In the genomic region with DNA sequence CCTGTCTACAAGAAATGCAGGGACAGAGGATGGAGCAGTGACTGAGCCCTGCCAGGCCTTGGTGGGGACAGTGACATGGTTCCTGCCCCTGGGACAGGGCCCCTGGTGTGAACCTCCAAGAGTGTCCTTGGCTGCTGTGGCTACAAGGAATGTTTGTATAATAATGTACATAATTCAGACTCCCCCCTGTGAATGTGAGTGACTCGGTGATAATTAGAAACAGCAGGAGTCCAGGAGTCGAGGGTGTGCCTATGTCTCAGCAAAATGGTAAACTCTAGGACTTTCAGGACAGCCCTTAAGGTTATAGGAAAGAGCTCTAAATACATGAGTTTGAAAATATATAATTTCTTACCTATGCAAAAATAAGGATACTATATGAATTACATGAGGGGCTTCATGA, we compare ENCODE assay signal across 32 mouse cellular contexts.
DNase-seq lines count a peak whose midpoint lies in the region; ATAC-seq and TF ChIP-seq lines count a peak whose summit lies in the region.
"Had no signal": no experiment of that assay in that cellular context is flagged by ENCODE, and none has a peak within 500 bp of the region (broad histone marks: within the 10 kb centered on the region; RNA-seq: fewer than 3 reads in every experiment).

No protein-coding gene starts in this region.

- H3K27me3 ChIP-seq in forebrain, embryonic 10.5 days (ENCODE audit: poor library complexity, severe bottlenecking) = no peaks in the 10 kb centered on the region
- H3K27me3 ChIP-seq in forebrain, embryonic 11.5 days (ENCODE audit: control insufficient read depth, insufficient read depth, low read length) = no peaks in the 10 kb centered on the region
- no peaks in the 10 kb centered on the region for H3K27me3 ChIP-seq in embryonic facial prominence, embryonic 10.5 days (replicated peaks; ENCODE audit: low read depth, poor library complexity, severe bottlenecking)
- H3K27me3 ChIP-seq in limb, embryonic 10.5 days (ENCODE audit: low read depth, poor library complexity, severe bottlenecking) = no peaks in the 10 kb centered on the region
- H3K27me3 ChIP-seq in kidney, adult 2 months (replicated peaks; ENCODE audit: control insufficient read depth, insufficient read depth, low read length) = no peaks in the 10 kb centered on the region
- H3K27me3 ChIP-seq in kidney, embryonic 14.5 days (ENCODE audit: control insufficient read depth, insufficient read depth, low read length) = no peaks in the 10 kb centered on the region
- H3K27me3 ChIP-seq: embryonic facial prominence, embryonic 13.5 days; forebrain, embryonic 13.5 days; hindbrain, embryonic 13.5 days; liver, embryonic 12.5 days; midbrain, embryonic 12.5 days; neural tube, embryonic 13.5 days; stomach, embryonic 15.5 days had no signal

- H3K9me3 ChIP-seq in forebrain, embryonic 10.5 days = no peaks in the 10 kb centered on the region
- H3K9me3 ChIP-seq in forebrain, embryonic 11.5 days (ENCODE audit: control insufficient read depth, low read length) = no peaks in the 10 kb centered on the region
- no peaks in the 10 kb centered on the region for H3K9me3 ChIP-seq in embryonic facial prominence, embryonic 10.5 days
- H3K9me3 ChIP-seq in limb, embryonic 10.5 days (replicated peaks) = no peaks in the 10 kb centered on the region
- H3K9me3 ChIP-seq in kidney, embryonic 14.5 days (ENCODE audit: control insufficient read depth, low read length) = no peaks in the 10 kb centered on the region
- H3K9me3 ChIP-seq: embryonic facial prominence, embryonic 13.5 days; forebrain, embryonic 13.5 days; hindbrain, embryonic 13.5 days; liver, embryonic 12.5 days; midbrain, embryonic 12.5 days; neural tube, embryonic 13.5 days; stomach, embryonic 15.5 days had no signal

- H3K4me3 ChIP-seq in forebrain, embryonic 10.5 days = no peak overlapping the region
- H3K4me3 ChIP-seq in forebrain, embryonic 11.5 days (ENCODE audit: low read depth, low read length) = no peak overlapping the region
- H3K4me3 ChIP-seq in embryonic facial prominence, embryonic 10.5 days = no peak overlapping the region
- no peak overlapping the region for H3K4me3 ChIP-seq in limb, embryonic 10.5 days
- no peak overlapping the region for H3K4me3 ChIP-seq in kidney, adult 2 months (ENCODE audit: insufficient read depth, low read depth, low read length)
- no peak overlapping the region for H3K4me3 ChIP-seq in kidney, embryonic 14.5 days (ENCODE audit: low read length)
- H3K4me3 ChIP-seq: embryonic facial prominence, embryonic 13.5 days; erythroblast, embryonic 14.5 days; forebrain, embryonic 13.5 days; hindbrain, embryonic 13.5 days; layer of hippocampus, adult 2 months; liver, embryonic 12.5 days; midbrain, embryonic 12.5 days; neural tube, embryonic 13.5 days; stomach, embryonic 15.5 days had no signal

- ATAC-seq in forebrain, embryonic 11.5 days (replicated peaks; ENCODE audit: low FRiP score) = no peak
- ATAC-seq in kidney, embryonic 14.5 days (ENCODE audit: low FRiP score, low TSS enrichment) = no peak
- ATAC-seq: CD4-positive, CD25-positive, alpha-beta regulatory T cell, adult 4 months; forebrain, embryonic 13.5 days; intestine, embryonic 16.5 days; liver, embryonic 12.5 days; liver, postnatal 0 days had no signal

- peaks cover 6% of the 10 kb centered on the region for H3K4me1 ChIP-seq in forebrain, embryonic 10.5 days
- no peaks in the 10 kb centered on the region for H3K4me1 ChIP-seq in forebrain, embryonic 11.5 days (replicated peaks; ENCODE audit: control insufficient read depth, insufficient read depth, low read length)
- peaks cover 12% of the 10 kb centered on the region for H3K4me1 ChIP-seq in embryonic facial prominence, embryonic 10.5 days
- peaks cover 8% of the 10 kb centered on the region for H3K4me1 ChIP-seq in limb, embryonic 10.5 days
- no peaks in the 10 kb centered on the region for H3K4me1 ChIP-seq in kidney, adult 2 months (ENCODE audit: control insufficient read depth, insufficient read depth, low read length)
- H3K4me1 ChIP-seq in kidney, embryonic 14.5 days (ENCODE audit: control insufficient read depth, insufficient read depth, low read length) = no peaks in the 10 kb centered on the region
- H3K4me1 ChIP-seq: forebrain, embryonic 13.5 days; hindbrain, embryonic 13.5 days; liver, embryonic 12.5 days; midbrain, embryonic 12.5 days; neural tube, embryonic 13.5 days; stomach, embryonic 15.5 days had no signal

- TF ChIP-seq CTCF in kidney, adult 2 months (conservative IDR thresholded peaks at IDR 0.05; ENCODE audit: insufficient read depth, insufficient read length, low read depth, low read length) = no peak

- no peak for TF ChIP-seq POLR2A in kidney, adult 2 months (IDR thresholded peaks at IDR 0.05; ENCODE audit: low read depth, low read length)

- DNase-seq in forebrain, embryonic 10.5 days (ENCODE audit: extremely low spot score, low spot score) = no peak
- no peak for DNase-seq in forebrain, embryonic 11.5 days (ENCODE audit: low spot score)
- peak; percentile 29 for DNase-seq in embryonic facial prominence, embryonic 10.5 days (ENCODE audit: low spot score)
- no peak for DNase-seq in limb, embryonic 10.5 days (ENCODE audit: low spot score)
- DNase-seq in testis, postnatal 14 days (ENCODE audit: low spot score) = no peak
- DNase-seq in kidney, adult 2 months = no peak
- DNase-seq: adrenal gland, postnatal 14 days; cerebellum, adult 11 months; cerebellum, adult 9-10 months; cerebellum, postnatal 36 days; gastrocnemius, postnatal 14 days; heart, postnatal 4 days; kidney, adult 9 months; kidney, postnatal 25 days; liver, postnatal 0 days; lung, postnatal 36 days; right cerebral cortex, postnatal 14 days; thymus, adult 18-20 months; thymus, postnatal 36 days had no signal

- 0 out of 2 replicates have a peak overlapping the region, but pooled peaks have one; percentile 8 for H3K27ac ChIP-seq in forebrain, embryonic 10.5 days
- no peak overlapping the region for H3K27ac ChIP-seq in forebrain, embryonic 11.5 days (ENCODE audit: low read depth, low read length)
- H3K27ac ChIP-seq in embryonic facial prominence, embryonic 10.5 days (replicated peaks) = peak overlapping the region; percentile 59
- H3K27ac ChIP-seq in limb, embryonic 10.5 days = peak overlapping the region; percentile 42; the same call in 1 of the 2 replicates
- H3K27ac ChIP-seq in kidney, adult 2 months (ENCODE audit: insufficient read depth, low read depth, low read length) = no peak overlapping the region
- H3K27ac ChIP-seq in kidney, embryonic 14.5 days (ENCODE audit: low read depth, low read length) = no peak overlapping the region
- H3K27ac ChIP-seq: embryonic facial prominence, embryonic 13.5 days; forebrain, embryonic 13.5 days; hindbrain, embryonic 13.5 days; layer of hippocampus, adult 2 months; liver, embryonic 12.5 days; midbrain, embryonic 12.5 days; neural tube, embryonic 13.5 days; stomach, embryonic 15.5 days had no signal

- no peak overlapping the region for H3K4me2 ChIP-seq in forebrain, embryonic 11.5 days (ENCODE audit: low read depth, low read length, severe bottlenecking)
- no peak overlapping the region for H3K4me2 ChIP-seq in kidney, embryonic 14.5 days (replicated peaks; ENCODE audit: low read depth, low read length)
- H3K4me2 ChIP-seq: embryonic facial prominence, embryonic 13.5 days; forebrain, embryonic 13.5 days; heart, embryonic 11.5 days; hindbrain, embryonic 13.5 days; liver, embryonic 12.5 days; midbrain, embryonic 12.5 days; neural tube, embryonic 13.5 days; stomach, embryonic 15.5 days had no signal

- no peak overlapping the region for H3K9ac ChIP-seq in forebrain, embryonic 11.5 days (ENCODE audit: low read length)
- H3K9ac ChIP-seq in kidney, embryonic 14.5 days (ENCODE audit: low read depth, low read length) = no peak overlapping the region
- H3K9ac ChIP-seq: embryonic facial prominence, embryonic 13.5 days; forebrain, embryonic 13.5 days; hindbrain, embryonic 13.5 days; liver, embryonic 12.5 days; liver, postnatal 0 days; midbrain, embryonic 12.5 days; neural tube, embryonic 13.5 days; stomach, embryonic 15.5 days had no signal

- H3K36me3 ChIP-seq in forebrain, embryonic 10.5 days (replicated peaks) = peaks cover 22% of the 10 kb centered on the region
- no peaks in the 10 kb centered on the region; the same call in 1 of the 2 replicates for H3K36me3 ChIP-seq in forebrain, embryonic 11.5 days (ENCODE audit: control insufficient read depth, insufficient read depth, low read length)
- H3K36me3 ChIP-seq in embryonic facial prominence, embryonic 10.5 days (replicated peaks) = peaks cover 12% of the 10 kb centered on the region
- H3K36me3 ChIP-seq in limb, embryonic 10.5 days = peaks cover 11% of the 10 kb centered on the region; the same call in 1 of the 2 replicates
- no peaks in the 10 kb centered on the region; the same call in 1 of the 2 replicates for H3K36me3 ChIP-seq in kidney, adult 2 months (ENCODE audit: control insufficient read depth, insufficient read depth, low read length)
- H3K36me3 ChIP-seq in kidney, embryonic 14.5 days (ENCODE audit: control insufficient read depth, insufficient read depth, low read length) = no peaks in the 10 kb centered on the region
- H3K36me3 ChIP-seq: hindbrain, embryonic 13.5 days; liver, embryonic 12.5 days; stomach, embryonic 15.5 days had no signal

- whole genome bisulfite sequencing in forebrain, embryonic 10.5 days = 56% methylated on average over 2 of the region's 2 CpGs
- WGBS in forebrain, embryonic 11.5 days = 71% methylated on average over 2 of the region's 2 CpGs
- WGBS in embryonic facial prominence, embryonic 10.5 days = 43% methylated on average over 2 of the region's 2 CpGs
- WGBS in limb, embryonic 10.5 days = 34% methylated on average over 2 of the region's 2 CpGs
- 88% methylated on average over 2 of the region's 2 CpGs for WGBS in kidney, adult 2 months
- WGBS in kidney, embryonic 14.5 days = 71% methylated on average over 2 of the region's 2 CpGs

Comparison
In these comparisons a context has a peak if more than half of its experiments do, and no peak if none do; other contexts are left out.
1. H3K27ac ChIP-seq: peak in forebrain, embryonic 10.5 days (single experiment), embryonic facial prominence, embryonic 10.5 days (single experiment) and limb, embryonic 10.5 days (single experiment); none in forebrain, embryonic 11.5 days (single experiment), kidney, adult 2 months (single experiment) and kidney, embryonic 14.5 days (single experiment).